Mouse (Mus musculus) liver, adult 2 months (tissue): ENCODE data around the gene Il1b.

Experiments
- CTCF ChIP-seq: fragments of 200-500 bp; IDR thresholded peaks from 2 replicates; pipeline ENCODE4 v1.5.1; 2011; ENCODE audit warnings: low read depth, low read length, control low read depth
- POLR2A ChIP-seq: fragments of 200-500 bp; IDR thresholded peaks from 2 replicates; pipeline ENCODE4 v1.6.1; 2011; ENCODE audit warnings: low read length, control low read depth; ENCODE audit not compliant: insufficient read depth; ENCODE audit errors: extremely low read depth

DNA sequence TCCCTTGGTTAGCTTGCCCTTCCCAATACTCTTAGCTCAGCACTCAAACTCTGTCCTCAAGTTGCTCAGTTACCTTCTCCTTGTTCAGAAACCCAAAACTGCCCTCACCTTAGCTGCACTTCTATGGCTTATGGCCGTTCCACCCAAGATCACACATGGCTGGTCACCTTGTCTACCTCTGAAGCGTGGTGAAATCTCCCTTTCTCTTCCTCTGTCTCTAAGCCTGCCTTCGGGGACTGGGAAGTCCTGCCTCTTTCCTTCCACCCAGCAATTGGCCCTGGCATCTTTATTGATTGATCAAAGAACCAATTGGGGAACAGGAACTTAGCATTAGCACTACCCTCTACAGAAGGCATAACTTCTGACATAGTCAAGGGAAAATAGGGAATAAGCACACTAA, 27.2 kb upstream of the Il1b start:
- TF ChIP-seq CTCF (no peak), POLR2A (no peak)
